Comparison of ENCODE assay signal across 10 mouse cellular contexts in the genomic region with DNA sequence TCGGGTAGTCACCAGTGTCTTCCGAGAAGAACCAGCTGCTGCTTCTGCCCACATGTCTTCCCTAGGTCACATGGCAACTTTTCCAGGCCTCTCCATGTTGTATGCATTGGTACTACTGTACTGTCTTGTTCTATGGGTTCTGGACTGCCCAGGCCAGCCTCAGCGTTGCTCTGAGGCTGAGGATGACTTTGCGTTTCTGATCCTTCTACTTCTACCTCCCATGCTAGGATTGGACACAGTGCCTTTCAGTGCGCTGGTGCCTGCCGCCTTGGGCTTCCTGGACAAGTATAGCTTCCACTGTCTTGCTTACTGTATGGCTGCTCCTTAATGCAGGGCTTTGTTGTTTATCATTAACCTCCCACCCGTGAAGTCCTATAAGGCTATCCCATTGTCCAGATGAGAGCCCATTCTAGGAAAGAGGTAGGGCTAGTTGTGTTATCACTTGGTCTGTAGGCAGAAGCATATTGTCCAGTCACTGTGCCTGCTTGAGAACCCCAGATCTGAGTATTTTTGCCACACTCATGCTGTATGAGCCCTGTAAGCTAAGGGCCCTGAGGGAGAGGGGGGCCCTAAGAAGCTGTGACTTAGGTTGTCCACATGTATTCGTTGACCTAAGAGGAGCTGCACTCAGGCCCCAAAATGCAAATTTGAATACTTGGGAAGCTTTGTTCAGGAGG. TPM values are rescaled to one million over a fixed set of nuclear protein-coding genes. Genes with fewer than 3 reads are reported as not detected.
DNase-seq lines count a peak whose midpoint lies in the region; ATAC-seq and TF ChIP-seq lines count a peak whose summit lies in the region.
"Had no signal": no experiment of that assay in that cellular context is flagged by ENCODE, and none has a peak within 500 bp of the region (broad histone marks: within the 10 kb centered on the region; RNA-seq: fewer than 3 reads in every experiment).

No protein-coding gene starts in this region.

- H3K4me3 ChIP-seq in heart, embryonic 12.5 days, result no peak overlapping the region
- H3K4me3 ChIP-seq in bone marrow, adult 2 months (replicated peaks; ENCODE audit: control insufficient read depth, low read depth, low read length), result no peak overlapping the region
- H3K4me3 ChIP-seq in hindbrain, postnatal 0 days (ENCODE audit: low read length), result no peak overlapping the region

- no peak overlapping the region for H3K4me2 ChIP-seq in heart, embryonic 12.5 days
- H3K4me2 ChIP-seq in hindbrain, postnatal 0 days (ENCODE audit: low read depth, low read length), result no peak overlapping the region

- no peak for DNase-seq in heart, adult 8-10 months (ENCODE audit: low spot score)
- no peak for DNase-seq in hindbrain, postnatal 0 days (ENCODE audit: low spot score)
- DNase-seq in lung, postnatal 36 days, result peak; percentile 44
- no peak for DNase-seq in adrenal gland, adult 2 months
- DNase-seq in right cerebral cortex, postnatal 10 days (ENCODE audit: low spot score in 2 of 2), result no peak
- no peak for DNase-seq in urinary bladder, postnatal 4 days (ENCODE audit: low spot score in 2 of 2)
- DNase-seq: cerebellum, postnatal 14 days had no signal

- no peaks in the 10 kb centered on the region for H3K27me3 ChIP-seq in heart, embryonic 12.5 days (replicated peaks)
- no peaks in the 10 kb centered on the region for H3K27me3 ChIP-seq in hindbrain, postnatal 0 days (ENCODE audit: insufficient read depth, low read length)

- H3K27ac ChIP-seq in heart, embryonic 12.5 days (ENCODE audit: poor library complexity, severe bottlenecking), result peak overlapping the region; percentile 81
- peak overlapping the region; percentile 30; the same call in 1 of the 2 replicates for H3K27ac ChIP-seq in bone marrow, adult 2 months (ENCODE audit: control insufficient read depth, insufficient read depth, low read depth, low read length, poor library complexity)
- H3K27ac ChIP-seq in hindbrain, postnatal 0 days, result no peak overlapping the region

- H3K36me3 ChIP-seq in heart, embryonic 12.5 days, result peaks cover 22% of the 10 kb centered on the region
- peaks cover 8% of the 10 kb centered on the region; the same call in 1 of the 2 replicates for H3K36me3 ChIP-seq in hindbrain, postnatal 0 days (ENCODE audit: insufficient read depth, low read length)

- no peak for TF ChIP-seq CTCF in bone marrow, adult 2 months (IDR thresholded peaks at IDR 0.05; ENCODE audit: control insufficient read depth, insufficient read depth, low read length)
- no peak for TF ChIP-seq CTCF in hindbrain, postnatal 0 days (IDR thresholded peaks at IDR 0.05; ENCODE audit: low read depth)

- no peak for TF ChIP-seq POLR2A in bone marrow, adult 2 months (IDR thresholded peaks at IDR 0.05; ENCODE audit: borderline replicate concordance, control insufficient read depth, low read depth, low read length)

- no peaks in the 10 kb centered on the region for H3K9me3 ChIP-seq in heart, embryonic 12.5 days (replicated peaks)
- no peaks in the 10 kb centered on the region for H3K9me3 ChIP-seq in hindbrain, postnatal 0 days (ENCODE audit: low read length)

- H3K4me1 ChIP-seq in heart, embryonic 12.5 days (replicated peaks), result peaks cover 46% of the 10 kb centered on the region
- H3K4me1 ChIP-seq in bone marrow, adult 2 months (ENCODE audit: control insufficient read depth, insufficient read depth, low read length), result peaks cover 1% of the 10 kb centered on the region; the same call in 1 of the 2 replicates
- H3K4me1 ChIP-seq in hindbrain, postnatal 0 days (ENCODE audit: insufficient read depth, low read length), result no peaks in the 10 kb centered on the region

- 79% methylated on average over 8 of the region's 8 CpGs for WGBS in heart, embryonic 12.5 days
- WGBS in bone marrow, adult 2 months, result 69% methylated on average over 8 of the region's 8 CpGs
- 85% methylated on average over 8 of the region's 8 CpGs for WGBS in hindbrain, postnatal 0 days

- H3K9ac ChIP-seq in heart, embryonic 12.5 days, result no peak overlapping the region; the same call in 1 of the 2 replicates
- no peak overlapping the region for H3K9ac ChIP-seq in hindbrain, postnatal 0 days (replicated peaks; ENCODE audit: low read length)

- ATAC-seq in heart, embryonic 12.5 days (ENCODE audit: insufficient number of reproducible peaks, low FRiP score), result peak; percentile 87
- 0 out of 2 replicates have a peak, but pooled peaks have one; percentile 4 for ATAC-seq in hindbrain, postnatal 0 days
- ATAC-seq: inflammation-experienced regulatory T-cells, adult 6 months had no signal

RNA-seq across cellular contexts. Expression of gene Zc3h4, which starts 11.6 kb away (rescaled TPM):
- 14.3 and 14.9 TPM in 2 replicates for polyA plus RNA-seq in heart, embryonic 12.5 days (2016; fragmentation: Nextera tagmentation; extraction: Ambion mirVana)
- total RNA-seq in heart, adult 8-10 months (2022), result 10 to 100 TPM; 22.6 to 32.9 (median 28.8) TPM
- polyA plus RNA-seq in bone marrow, adult 2 months (2011; ENCODE audit: insufficient read depth, insufficient read length, low replicate concordance, missing spikeins), result 56.8 and 95.0 TPM in 2 replicates
- total RNA-seq in hindbrain, postnatal 0 days (2014; rRNA removed), result 36.8 and 38.2 TPM in 2 replicates
- 8.3 and 9.1 TPM in 2 replicates for polyA plus RNA-seq in hindbrain, postnatal 0 days (2015; fragmentation: Nextera tagmentation; extraction: Ambion mirVana)
- 10 to 100 TPM; 33.0 to 47.7 TPM for total RNA-seq in adrenal gland, adult 2 months (2021)
- 40.7 and 48.8 TPM in 2 replicates for polyA plus RNA-seq in adrenal gland, adult 2 months (2012; rRNA removed)

RNA-seq across cellular contexts. Expression of gene Sae1, which starts 24.8 kb away (rescaled TPM):
- 232 and 254 TPM in 2 replicates for polyA plus RNA-seq in heart, embryonic 12.5 days (2016; fragmentation: Nextera tagmentation; extraction: Ambion mirVana)
- 10 to 100 TPM; 31.6 to 38.8 (median 36.1) TPM for total RNA-seq in heart, adult 8-10 months (2022)
- 66.8 and 78.5 TPM in 2 replicates for polyA plus RNA-seq in bone marrow, adult 2 months (2011; ENCODE audit: insufficient read depth, insufficient read length, low replicate concordance, missing spikeins)
- 88.6 and 89.4 TPM in 2 replicates for total RNA-seq in hindbrain, postnatal 0 days (2014; rRNA removed)
- polyA plus RNA-seq in hindbrain, postnatal 0 days (2015; fragmentation: Nextera tagmentation; extraction: Ambion mirVana), result 215 and 216 TPM in 2 replicates
- total RNA-seq in adrenal gland, adult 2 months (2021), result 10 to 100 TPM; 61.0 to 72.0 TPM
- polyA plus RNA-seq in adrenal gland, adult 2 months (2012; rRNA removed), result 7.9 and 8.9 TPM in 2 replicates

RNA-seq across cellular contexts. Expression of gene Tmem160, which starts 40.2 kb away (rescaled TPM):
- polyA plus RNA-seq in heart, embryonic 12.5 days (2016; fragmentation: Nextera tagmentation; extraction: Ambion mirVana), result 79.0 and 83.6 TPM in 2 replicates
- total RNA-seq in heart, adult 8-10 months (2022), result 10 to 100 TPM; 79.6 to 97.6 (median 89.8) TPM
- polyA plus RNA-seq in bone marrow, adult 2 months (2011; ENCODE audit: insufficient read depth, insufficient read length, low replicate concordance, missing spikeins), result 21.7 and 45.2 TPM in 2 replicates
- 71.7 and 72.6 TPM in 2 replicates for total RNA-seq in hindbrain, postnatal 0 days (2014; rRNA removed)
- polyA plus RNA-seq in hindbrain, postnatal 0 days (2015; fragmentation: Nextera tagmentation; extraction: Ambion mirVana), result 102 and 114 TPM in 2 replicates
- total RNA-seq in adrenal gland, adult 2 months (2021), result 10 to 100 TPM; 31.1 to 76.6 TPM
- 409 and 528 TPM in 2 replicates for polyA plus RNA-seq in adrenal gland, adult 2 months (2012; rRNA removed)
